ENCODE assay signal across 14 mouse cellular contexts in the genomic region with DNA sequence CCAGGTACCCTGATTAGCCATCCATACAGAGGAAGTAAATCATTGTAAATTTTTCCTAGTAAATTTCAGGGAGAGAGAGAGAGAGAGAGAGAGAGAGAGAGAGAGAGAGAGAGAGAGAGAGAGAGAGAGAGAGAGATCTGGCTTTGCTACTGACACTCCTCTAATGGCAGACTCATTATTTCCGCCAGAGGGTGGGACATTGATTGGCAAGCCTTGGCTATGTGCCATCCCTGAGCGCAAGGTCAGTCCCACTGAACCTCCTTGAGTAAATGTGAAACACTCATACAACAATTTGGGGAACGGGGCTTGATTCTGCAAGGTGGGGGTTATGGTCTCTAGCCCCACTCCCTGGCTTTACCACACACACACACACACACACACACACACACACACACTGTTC. TPM values are rescaled to one million over a fixed set of nuclear protein-coding genes. Genes with fewer than 3 reads are reported as not detected.
A peak's percentile ranks its signal among the peaks of the same experiment; 100 is the strongest.
DNase-seq lines count a peak whose midpoint lies in the region; ATAC-seq and TF ChIP-seq lines count a peak whose summit lies in the region.
"Had no signal": no experiment of that assay in that cellular context is flagged by ENCODE, and none has a peak within 500 bp of the region (broad histone marks: within the 10 kb centered on the region; RNA-seq: fewer than 3 reads in every experiment).

No protein-coding gene starts in this region.

- no peak overlapping the region for H3K4me3 ChIP-seq in cerebellum, adult 2 months (replicated peaks; ENCODE audit: insufficient read depth, low read depth, low read length)
- no peak overlapping the region for H3K4me3 ChIP-seq in midbrain, embryonic 11.5 days (ENCODE audit: low read depth, low read length)
- H3K4me3 ChIP-seq in midbrain, postnatal 0 days (ENCODE audit: low read depth, low read length), result no peak overlapping the region
- H3K4me3 ChIP-seq in CH12.LX (replicated peaks in 1 of 3; ENCODE audit: low read depth in 2 of 3, low read length in 2 of 3, poor library complexity in 1 of 3), result no peak overlapping the region
- H3K4me3 ChIP-seq: embryonic facial prominence, embryonic 13.5 days; forebrain, embryonic 13.5 days; gastrocnemius, adult 2 months; heart, embryonic 12.5 days; hindbrain, embryonic 10.5 days; intestine, embryonic 15.5 days had no signal

- TF ChIP-seq RAD21 in CH12.LX (IDR thresholded peaks at IDR 0.05; ENCODE audit: low read depth, low read length), result no peak

- no peaks in the 10 kb centered on the region for H3K9me3 ChIP-seq in midbrain, embryonic 11.5 days (ENCODE audit: control insufficient read depth, low read length)
- no peaks in the 10 kb centered on the region for H3K9me3 ChIP-seq in midbrain, postnatal 0 days (ENCODE audit: low read length)
- peaks cover 3% of the 10 kb centered on the region for H3K9me3 ChIP-seq in CH12.LX (replicated peaks; ENCODE audit: low read length)
- H3K9me3 ChIP-seq: embryonic facial prominence, embryonic 13.5 days; forebrain, embryonic 13.5 days; heart, embryonic 12.5 days; intestine, embryonic 15.5 days had no signal

- H3K27me3 ChIP-seq in cerebellum, adult 2 months (ENCODE audit: control insufficient read depth, insufficient read depth, low read length), result no peaks in the 10 kb centered on the region
- no peaks in the 10 kb centered on the region for H3K27me3 ChIP-seq in midbrain, embryonic 11.5 days (ENCODE audit: control insufficient read depth, insufficient read depth, low read length)
- H3K27me3 ChIP-seq in midbrain, postnatal 0 days (ENCODE audit: insufficient read depth, low read length), result no peaks in the 10 kb centered on the region; the same call in 1 of the 2 replicates
- H3K27me3 ChIP-seq in CH12.LX (replicated peaks), result no peaks in the 10 kb centered on the region
- H3K27me3 ChIP-seq: intestine, embryonic 15.5 days had no signal

- TF ChIP-seq POLR2A in cerebellum, adult 2 months (IDR thresholded peaks at IDR 0.05; ENCODE audit: borderline replicate concordance, insufficient read depth, low read length), result no peak
- TF ChIP-seq POLR2A in CH12.LX (IDR thresholded peaks at IDR 0.05; ENCODE audit: low read depth, low read length), result no peak

- H3K79me2 ChIP-seq in CH12.LX (replicated peaks; ENCODE audit: control insufficient read depth, extremely low read depth, insufficient read depth, poor library complexity, severe bottlenecking), result no peaks in the 10 kb centered on the region

- DNase-seq in cerebellum, adult 9-11 months, result peak; percentile 34
- DNase-seq in cerebellum, adult 2 months, result no peak
- DNase-seq in midbrain, embryonic 11.5 days (ENCODE audit: low spot score, missing footprints), result peak; percentile 33
- DNase-seq in midbrain, postnatal 0 days (ENCODE audit: low spot score), result no peak
- peak; percentile 6 for DNase-seq in CD4-positive helper T cell, adult 2 months (ENCODE audit: low read depth, low spot score)
- DNase-seq in CH12.LX (ENCODE audit: extremely low read depth), result no peak
- no peak for DNase-seq in layer of hippocampus, adult 11-12 months (ENCODE audit: low spot score)

- in situ Hi-C loops in CH12.LX (cut with MboI; ENCODE audit: low pct_ligation_motif_present, low pct_unique_long_range_greater_than_20kb, low sequenced_read_pairs), result loop anchor here (10.0 to 25.0 kb wide), 2 partner anchors 432 to 570 kb away; partner anchors contain the start of genes Ggt6 and Mybbp1a

- no peak overlapping the region for H3K27ac ChIP-seq in cerebellum, adult 2 months (ENCODE audit: insufficient read depth, low read length)
- H3K27ac ChIP-seq in midbrain, embryonic 11.5 days (ENCODE audit: low read depth, low read length), result no peak overlapping the region
- no peak overlapping the region for H3K27ac ChIP-seq in midbrain, postnatal 0 days (ENCODE audit: low read depth, low read length)
- no peak overlapping the region for H3K27ac ChIP-seq in CH12.LX (ENCODE audit: insufficient read depth, low read depth)
- H3K27ac ChIP-seq: embryonic facial prominence, embryonic 13.5 days; forebrain, embryonic 13.5 days; gastrocnemius, adult 2 months; hindbrain, embryonic 10.5 days; hindbrain, embryonic 14.5 days; intestine, embryonic 15.5 days had no signal

- peaks cover 16% of the 10 kb centered on the region for H3K4me1 ChIP-seq in cerebellum, adult 2 months (ENCODE audit: control insufficient read depth, insufficient read depth, low read length)
- H3K4me1 ChIP-seq in midbrain, embryonic 11.5 days (ENCODE audit: control insufficient read depth, insufficient read depth, low read length), result no peaks in the 10 kb centered on the region
- H3K4me1 ChIP-seq in midbrain, postnatal 0 days (ENCODE audit: insufficient read depth, low read length), result no peaks in the 10 kb centered on the region
- peaks cover 7 to 62% of the 10 kb centered on the region in 2 experiments; a peak in 3 of 4 replicates for H3K4me1 ChIP-seq in CH12.LX (ENCODE audit: control insufficient read depth in 1 of 2, insufficient read depth in 2 of 2)
- H3K4me1 ChIP-seq: embryonic facial prominence, embryonic 13.5 days; intestine, embryonic 15.5 days had no signal

- H3K36me3 ChIP-seq in midbrain, embryonic 11.5 days (ENCODE audit: control insufficient read depth, insufficient read depth, low read length), result no peaks in the 10 kb centered on the region
- H3K36me3 ChIP-seq in midbrain, postnatal 0 days (ENCODE audit: insufficient read depth, low read length), result no peaks in the 10 kb centered on the region
- H3K36me3 ChIP-seq in CH12.LX (replicated peaks in 1 of 2; ENCODE audit: control insufficient read depth in 1 of 2, insufficient read depth in 1 of 2, low read length in 1 of 2), result peaks cover 20 to 74% of the 10 kb centered on the region in 2 experiments
- H3K36me3 ChIP-seq: embryonic facial prominence, embryonic 13.5 days; heart, embryonic 12.5 days; hindbrain, embryonic 10.5 days; intestine, embryonic 15.5 days had no signal

- no peak for TF ChIP-seq CTCF in cerebellum, adult 2 months (IDR thresholded peaks at IDR 0.05; ENCODE audit: borderline replicate concordance, insufficient read depth, low read depth, low read length)
- TF ChIP-seq CTCF in midbrain, postnatal 0 days (IDR thresholded peaks at IDR 0.05), result no peak
- TF ChIP-seq CTCF in CH12.LX (conservative IDR thresholded peaks at IDR 0.05 in 1 of 2, IDR thresholded peaks at IDR 0.05 in 1 of 2; ENCODE audit: low read depth in 2 of 2, low read length in 2 of 2), result no peak

- no peak for TF ChIP-seq EP300 in CH12.LX (IDR thresholded peaks at IDR 0.05; ENCODE audit: low read length)

- WGBS in cerebellum, adult 2 months, result 40% methylated on average over 3 of the region's 3 CpGs
- WGBS in midbrain, embryonic 11.5 days, result 93% methylated on average over 3 of the region's 3 CpGs
- WGBS in midbrain, postnatal 0 days, result 80% methylated on average over 3 of the region's 3 CpGs

- no peak overlapping the region for H3K4me2 ChIP-seq in midbrain, embryonic 11.5 days
- no peak overlapping the region for H3K4me2 ChIP-seq in midbrain, postnatal 0 days (ENCODE audit: low read depth, low read length, poor library complexity, severe bottlenecking)
- H3K4me2 ChIP-seq in CH12.LX (ENCODE audit: insufficient read depth, low read depth, poor library complexity, severe bottlenecking), result no peak overlapping the region
- H3K4me2 ChIP-seq: embryonic facial prominence, embryonic 13.5 days; forebrain, embryonic 13.5 days; heart, embryonic 12.5 days; hindbrain, embryonic 14.5 days; intestine, embryonic 15.5 days had no signal

- no peak for ATAC-seq in midbrain, embryonic 11.5 days (ENCODE audit: low FRiP score)
- no peak for ATAC-seq in midbrain, postnatal 0 days (ENCODE audit: low FRiP score)

- H3K9ac ChIP-seq in midbrain, embryonic 11.5 days (ENCODE audit: low read length), result no peak overlapping the region
- no peak overlapping the region for H3K9ac ChIP-seq in midbrain, postnatal 0 days (replicated peaks; ENCODE audit: low read length, poor library complexity, severe bottlenecking)
- no peak overlapping the region for H3K9ac ChIP-seq in CH12.LX (ENCODE audit: insufficient read depth, low read depth)
- H3K9ac ChIP-seq: embryonic facial prominence, embryonic 13.5 days; forebrain, embryonic 13.5 days; heart, embryonic 12.5 days; hindbrain, embryonic 14.5 days; intestine, embryonic 15.5 days had no signal

- dilution Hi-C loops in CH12.LX (cut with MboI; ENCODE audit: extremely low pct_ligation_motif_present, extremely low pct_unique_long_range_greater_than_20kb, low sequenced_read_pairs), result no loop called here

RNA-seq across cellular contexts. Expression of gene P2rx1, which starts 8.2 kb away (rescaled TPM):
- 0.41 and 0.46 TPM in 2 replicates for polyA plus RNA-seq in cerebellum, adult 2 months (2012; rRNA removed)
- polyA plus RNA-seq in midbrain, embryonic 11.5 days (2014; fragmentation: Nextera tagmentation; extraction: Ambion mirVana), result 1.2 and 1.3 TPM in 2 replicates
- total RNA-seq in midbrain, postnatal 0 days (2014; rRNA removed), result 0.42 and 0.55 TPM in 2 replicates
- 0.16 and 0.39 TPM in 2 replicates for polyA plus RNA-seq in midbrain, postnatal 0 days (2015; fragmentation: Nextera tagmentation; extraction: Ambion mirVana)
- total RNA-seq in CH12.LX (2012; rRNA removed) (12.3 and 21.5 TPM in 2 replicates), CH12.LX (2014; rRNA removed) (15.9 and 18.9 TPM in 2 replicates)
- 22.8 and 23.3 TPM in 2 replicates for polyA plus RNA-seq in CH12.LX (2012; ENCODE audit: insufficient read length, low read depth)

RNA-seq across cellular contexts. Expression of gene Camkk1, which starts 11.7 kb away (rescaled TPM):
- polyA plus RNA-seq in cerebellum, adult 2 months (2012; rRNA removed), result 68.8 and 70.8 TPM in 2 replicates
- polyA plus RNA-seq in midbrain, embryonic 11.5 days (2014; fragmentation: Nextera tagmentation; extraction: Ambion mirVana), result 3.7 and 4.2 TPM in 2 replicates
- total RNA-seq in midbrain, postnatal 0 days (2014; rRNA removed), result 26.7 and 28.6 TPM in 2 replicates
- 27.7 and 30.2 TPM in 2 replicates for polyA plus RNA-seq in midbrain, postnatal 0 days (2015; fragmentation: Nextera tagmentation; extraction: Ambion mirVana)
- total RNA-seq in CH12.LX (2012; rRNA removed) (8.2 and 9.1 TPM in 2 replicates), CH12.LX (2014; rRNA removed) (5.1 and 6.8 TPM in 2 replicates)
- 5.0 and 5.4 TPM in 2 replicates for polyA plus RNA-seq in CH12.LX (2012; ENCODE audit: insufficient read length, low read depth)

RNA-seq across cellular contexts. Expression of gene Ncbp3, which starts 40.5 kb away (rescaled TPM):
- 6.4 and 6.5 TPM in 2 replicates for polyA plus RNA-seq in cerebellum, adult 2 months (2012; rRNA removed)
- 10.8 and 11.0 TPM in 2 replicates for polyA plus RNA-seq in midbrain, embryonic 11.5 days (2014; fragmentation: Nextera tagmentation; extraction: Ambion mirVana)
- total RNA-seq in midbrain, postnatal 0 days (2014; rRNA removed), result 7.2 and 11.7 TPM in 2 replicates
- 6.1 and 7.9 TPM in 2 replicates for polyA plus RNA-seq in midbrain, postnatal 0 days (2015; fragmentation: Nextera tagmentation; extraction: Ambion mirVana)
- total RNA-seq in CH12.LX (2012; rRNA removed) (12.1 and 13.0 TPM in 2 replicates), CH12.LX (2014; rRNA removed) (11.9 and 12.1 TPM in 2 replicates)
- 13.9 and 15.0 TPM in 2 replicates for polyA plus RNA-seq in CH12.LX (2012; ENCODE audit: insufficient read length, low read depth)

RNA-seq across cellular contexts. Expression of gene Atp2a3, which starts 46.1 kb away (rescaled TPM):
- polyA plus RNA-seq in cerebellum, adult 2 months (2012; rRNA removed), result 104 and 125 TPM in 2 replicates
- 0.59 and 0.95 TPM in 2 replicates for polyA plus RNA-seq in midbrain, embryonic 11.5 days (2014; fragmentation: Nextera tagmentation; extraction: Ambion mirVana)
- total RNA-seq in midbrain, postnatal 0 days (2014; rRNA removed), result 2.5 and 3.6 TPM in 2 replicates
- 2.3 and 2.7 TPM in 2 replicates for polyA plus RNA-seq in midbrain, postnatal 0 days (2015; fragmentation: Nextera tagmentation; extraction: Ambion mirVana)
- total RNA-seq in CH12.LX (2012; rRNA removed) (136 and 218 TPM in 2 replicates), CH12.LX (2014; rRNA removed) (44.1 and 61.4 TPM in 2 replicates)
- 255 and 279 TPM in 2 replicates for polyA plus RNA-seq in CH12.LX (2012; ENCODE audit: insufficient read length, low read depth)

Comparison
In these comparisons a context has a peak if more than half of its experiments do, and no peak if none do; other contexts are left out.
1. DNase-seq: peak in cerebellum, adult 9-11 months (single experiment), midbrain, embryonic 11.5 days (single experiment) and CD4-positive helper T cell, adult 2 months (single experiment); none in cerebellum, adult 2 months (0 of 2), midbrain, postnatal 0 days (single experiment), CH12.LX (single experiment) and layer of hippocampus, adult 11-12 months (single experiment).
2. RNA of gene P2rx1, which starts 8.2 kb away (polyA plus RNA-seq): 22.8 to 23.3 TPM in CH12.LX; 1.2 to 1.3 TPM in midbrain, embryonic 11.5 days, 0.41 to 0.46 TPM in cerebellum, adult 2 months and 0.16 to 0.39 TPM in midbrain, postnatal 0 days; every median in the first group is over 10 times any median in the second.